Mouse (Mus musculus): ENCODE data around the gene Olfml1.
A peak's percentile ranks its signal among the peaks of the same experiment; 100 is the strongest.

Olfml1 gene

GRCm38 (mm10) chr7:107594857-107595402 lies 27.7 kb downstream of the Olfml1 start, which contains the start of gene Ppfibp2:
Gene Ppfibp2 (plus strand): TSS chr7:107595207.
- DNase-seq (ENCODE audit: low read depth, low spot score) = peak; percentile 41

GRCm38 (mm10) chr7:107595426-107595825 lies 28.2 kb downstream of the Olfml1 start:
- DNase-seq (ENCODE audit: low read depth, low spot score) = no peak

- no peak for DNase-seq (ENCODE audit: low read depth, low spot score)
Observed at GRCm38 (mm10) chr7:107596753-107597152, 29.5 kb downstream of the Olfml1 start.

- DNase-seq (ENCODE audit: low read depth, low spot score) = no peak
Observed at GRCm38 (mm10) chr7:107597956-107598355, 30.7 kb downstream of the Olfml1 start.

GRCm38 (mm10) chr7:107600651-107601050 lies 33.4 kb downstream of the Olfml1 start:
- no peak for DNase-seq (ENCODE audit: low read depth, low spot score)

- DNase-seq (ENCODE audit: low read depth, low spot score) = no peak
Observed at GRCm38 (mm10) chr7:107602505-107602904, 35.3 kb downstream of the Olfml1 start.

GRCm38 (mm10) chr7:107602913-107603312 lies 35.7 kb downstream of the Olfml1 start:
- no peak for DNase-seq (ENCODE audit: low read depth, low spot score)

- no peak for DNase-seq (ENCODE audit: low read depth, low spot score)
Observed at GRCm38 (mm10) chr7:107607766-107608165, 40.5 kb downstream of the Olfml1 start.

DNA sequence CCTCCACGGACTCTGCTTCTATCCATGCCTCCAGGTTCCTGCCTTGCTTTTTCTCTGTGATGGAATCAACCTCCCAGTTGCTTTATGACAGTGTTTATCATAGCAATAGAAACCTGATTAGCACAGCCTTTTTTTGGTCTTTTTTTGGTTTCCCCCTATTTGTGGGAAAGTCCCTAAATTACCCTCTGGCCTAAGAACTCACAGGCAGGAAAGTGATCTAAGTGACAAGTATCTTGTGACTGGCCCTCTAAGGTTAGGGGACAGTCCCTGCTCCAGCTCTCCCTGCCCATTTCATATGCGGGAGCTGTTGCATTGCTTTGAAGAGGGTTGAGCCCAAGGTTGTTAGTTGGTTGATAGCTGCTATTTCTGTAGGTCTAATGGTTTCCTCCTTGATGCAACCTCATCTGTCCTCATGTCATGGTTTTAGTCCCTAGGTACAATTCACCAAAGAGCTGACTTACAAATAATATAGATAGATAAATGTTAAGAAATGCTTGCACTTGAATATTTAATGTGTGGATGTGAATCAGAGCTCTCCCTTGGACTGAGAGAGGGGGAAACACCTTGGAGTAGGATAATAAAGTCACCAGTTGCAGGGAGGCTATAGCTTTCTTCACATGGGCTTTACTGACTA lies 42.5 kb downstream of the Olfml1 start:
- no peak for DNase-seq (ENCODE audit: low read depth, low spot score)

GRCm38 (mm10) chr7:107610880-107611279 lies 43.6 kb downstream of the Olfml1 start:
- DNase-seq (ENCODE audit: low read depth, low spot score) = no peak

- DNase-seq (ENCODE audit: low read depth, low spot score) = no peak
Observed at GRCm38 (mm10) chr7:107618028-107618992, 51.1 kb downstream of the Olfml1 start.

GRCm38 (mm10) chr7:107619225-107619624 lies 52.0 kb downstream of the Olfml1 start:
- no peak for DNase-seq (ENCODE audit: low read depth, low spot score)

- DNase-seq (ENCODE audit: low read depth, low spot score) = no peak
Observed at GRCm38 (mm10) chr7:107620137-107620536, 52.9 kb downstream of the Olfml1 start.

DNA sequence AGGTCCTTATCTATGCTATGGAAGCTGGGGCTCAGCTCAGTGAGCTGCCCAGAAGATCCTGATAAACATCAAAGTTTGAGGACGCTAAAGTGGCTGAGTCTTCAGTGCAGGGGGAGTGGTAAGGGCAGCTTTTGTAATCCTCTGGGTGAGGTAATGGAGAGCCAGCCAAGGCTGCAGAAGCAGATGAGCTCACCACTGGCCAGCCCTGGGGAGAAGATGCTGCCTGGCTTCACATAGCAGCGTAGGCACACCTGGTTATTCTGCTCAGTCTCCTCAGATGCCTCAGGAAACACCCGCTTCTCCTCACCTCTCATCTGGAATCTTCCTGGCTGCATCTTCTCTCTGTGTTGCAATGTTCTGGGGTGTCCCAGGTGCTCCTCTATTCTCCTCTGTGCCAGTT lies 57.2 kb downstream of the Olfml1 start:
- no peak for DNase-seq (ENCODE audit: low read depth, low spot score)

GRCm38 (mm10) chr7:107625061-107625460 lies 57.8 kb downstream of the Olfml1 start, which contains the start of gene 5330417H12Rik:
Gene 5330417H12Rik (minus strand): TSS chr7:107625161.
- DNase-seq (ENCODE audit: low read depth, low spot score) = no peak

- no peak for DNase-seq (ENCODE audit: low read depth, low spot score)
Observed at GRCm38 (mm10) chr7:107625781-107626180, 58.5 kb downstream of the Olfml1 start.

GRCm38 (mm10) chr7:107628383-107628782 lies 61.1 kb downstream of the Olfml1 start:
- DNase-seq (ENCODE audit: low read depth, low spot score) = no peak

DNA sequence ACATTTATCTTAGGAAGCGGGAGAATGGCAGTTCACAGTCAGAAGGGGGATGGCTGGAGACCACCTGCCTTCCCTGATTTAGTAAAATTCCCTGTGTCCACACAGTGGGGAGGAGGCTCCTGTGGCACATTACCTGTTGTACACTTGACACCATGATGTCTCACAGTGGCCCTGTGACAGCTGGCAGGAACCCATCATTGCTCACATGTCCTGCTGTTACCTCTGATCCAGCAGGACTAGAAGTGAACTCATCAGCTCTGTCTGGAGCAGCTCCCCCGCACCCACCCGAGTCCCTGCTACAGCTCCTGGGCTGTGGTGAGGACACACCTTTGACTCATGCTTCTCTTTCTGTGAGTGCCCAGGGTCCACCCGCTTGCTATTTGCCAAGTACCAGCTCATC lies 66.0 kb downstream of the Olfml1 start:
- DNase-seq (ENCODE audit: low read depth, low spot score) = no peak

- DNase-seq (ENCODE audit: low read depth, low spot score) = no peak
Observed at GRCm38 (mm10) chr7:107637398-107637797, 70.2 kb downstream of the Olfml1 start.

DNA sequence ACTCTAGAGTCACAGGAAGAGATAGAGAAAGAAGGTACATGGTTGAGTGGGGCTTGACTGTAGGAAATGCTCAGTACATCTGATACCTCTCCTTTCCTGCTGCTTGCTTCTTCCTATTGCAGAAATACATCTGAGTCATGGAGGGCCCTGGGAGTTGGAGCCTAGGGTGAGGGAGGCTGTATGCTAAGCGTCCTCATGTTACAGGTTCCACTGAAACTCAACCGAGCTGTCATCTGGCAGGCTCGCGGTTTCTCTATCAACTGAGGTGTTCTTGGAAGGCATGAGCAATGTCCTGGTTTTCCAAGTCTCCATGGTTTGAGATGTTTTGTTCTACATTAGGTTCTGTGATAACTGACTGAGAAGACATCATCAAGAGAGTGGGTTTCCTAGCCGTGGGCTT lies 70.8 kb downstream of the Olfml1 start:
- no peak for DNase-seq (ENCODE audit: low read depth, low spot score)

Measured in c-Kit-negative CD71-positive TER-119-positive erythroid progenitor cells, embryonic 14.5 days (primary cell).